Mouse (Mus musculus) right cerebral cortex, postnatal 4 days (tissue): ENCODE data around the gene Pde4b.

Experiments used
- DNase-seq: peaks from one replicate; pipeline ENCODE4 v3.0.0-alpha.2; 2022

Pde4b gene

DNA sequence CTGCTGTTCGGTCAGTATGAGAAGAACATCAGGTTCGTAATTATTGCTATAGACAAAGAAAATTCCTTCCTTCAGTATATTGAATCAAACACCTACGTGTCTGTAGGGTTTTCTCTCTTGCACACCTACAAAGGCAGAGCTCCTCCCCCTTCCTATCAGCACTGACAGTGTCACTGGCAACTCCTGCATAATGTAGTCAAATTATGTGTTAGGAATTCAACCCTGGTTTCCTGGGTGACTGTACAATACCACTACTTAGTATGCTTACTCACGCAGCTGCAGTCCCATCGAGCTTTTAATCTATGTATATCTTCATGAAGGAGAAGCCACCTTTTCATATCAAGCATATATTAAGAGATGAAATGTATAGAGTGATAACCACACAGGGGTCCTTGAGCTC, 99.5 kb downstream of the Pde4b start:
- no peak for DNase-seq

DNA sequence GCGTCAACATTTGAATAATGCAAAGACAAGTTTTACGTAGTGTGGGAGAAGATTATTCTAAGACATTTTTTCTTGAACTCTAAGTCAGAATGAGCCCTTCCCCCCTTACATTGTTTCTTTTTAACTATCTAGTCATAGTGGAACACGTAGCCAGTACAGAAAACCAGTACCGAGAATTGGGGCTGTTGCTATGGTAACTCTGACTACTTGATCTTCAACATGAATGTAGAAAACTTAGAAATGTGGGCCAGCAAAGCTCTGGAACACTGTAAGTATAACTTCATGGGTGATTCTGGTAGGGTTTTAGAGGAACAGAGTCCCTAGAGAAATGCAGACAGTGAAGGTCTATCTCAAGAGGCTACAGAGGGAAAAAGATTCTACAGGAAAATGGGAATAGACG, 110.4 kb downstream of the Pde4b start:
- no peak for DNase-seq

DNA sequence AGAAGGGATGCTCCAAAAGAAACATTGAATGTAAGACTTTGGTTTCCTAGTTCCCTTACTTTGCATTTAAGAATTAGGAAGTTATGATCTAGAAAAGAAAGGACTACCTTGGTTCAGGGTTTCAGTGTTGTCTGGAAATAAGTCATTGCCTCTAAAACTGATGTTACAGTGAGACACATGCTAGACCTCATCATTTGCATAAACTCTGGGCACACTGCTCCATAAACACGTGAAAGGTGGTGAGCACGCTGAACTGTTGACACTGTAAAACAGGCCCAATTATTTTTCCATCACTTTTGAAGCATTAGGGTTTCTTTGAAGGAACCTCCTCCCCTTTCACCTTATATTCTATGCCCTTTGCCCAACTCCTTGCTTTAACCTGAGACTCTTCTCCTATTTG, 122.4 kb downstream of the Pde4b start:
- DNase-seq = no peak

DNA sequence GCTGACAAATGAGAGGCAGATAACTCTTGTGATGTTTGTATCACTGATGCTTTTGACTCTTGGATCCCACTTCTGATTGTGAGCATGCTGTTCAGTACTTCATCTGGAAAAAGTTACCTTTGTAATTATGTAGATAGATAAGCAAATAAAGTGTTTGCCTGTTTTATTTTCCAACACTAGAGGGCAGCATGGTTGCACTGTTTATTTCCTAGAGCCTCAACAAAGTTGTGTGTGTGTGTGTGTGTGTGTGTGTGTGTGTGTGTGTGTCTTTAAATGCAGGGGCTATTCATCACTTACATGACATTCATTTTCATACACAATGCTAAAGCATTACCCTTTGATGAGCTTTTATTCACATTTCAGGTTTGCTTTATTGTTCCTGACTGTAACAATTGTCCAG, 139.4 kb downstream of the Pde4b start:
- no peak for DNase-seq

DNA sequence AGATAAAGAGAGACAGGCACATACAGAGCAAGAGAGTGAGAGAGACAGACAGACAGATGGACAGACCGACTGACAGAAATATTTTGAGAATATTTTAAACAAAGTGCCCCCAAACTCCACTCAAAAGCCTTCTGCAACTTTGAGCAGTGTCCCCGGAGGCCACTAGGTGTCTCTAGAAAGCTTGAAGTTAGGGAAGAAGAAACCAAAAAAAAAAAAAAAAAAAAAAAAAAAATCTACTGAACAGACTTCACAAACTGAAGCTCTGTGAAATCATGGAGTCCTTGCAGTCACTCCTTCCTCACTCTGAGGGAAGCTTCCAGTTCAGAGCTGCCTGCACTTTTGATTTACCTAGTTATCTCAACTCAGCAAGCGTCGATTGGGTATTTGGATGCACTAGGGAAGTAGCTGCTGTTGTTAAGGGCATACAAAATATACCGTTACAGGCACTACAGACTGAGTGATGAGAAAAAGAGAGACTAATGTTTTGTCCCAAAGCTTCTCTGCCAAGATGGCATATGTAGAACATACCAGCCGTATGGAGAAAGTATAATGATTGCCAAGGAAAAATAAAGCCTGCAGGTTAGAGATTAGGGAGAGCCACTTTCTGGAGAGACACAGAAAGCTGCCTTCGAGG, 141.7 kb downstream of the Pde4b start:
- DNase-seq = peak; percentile 67

DNA sequence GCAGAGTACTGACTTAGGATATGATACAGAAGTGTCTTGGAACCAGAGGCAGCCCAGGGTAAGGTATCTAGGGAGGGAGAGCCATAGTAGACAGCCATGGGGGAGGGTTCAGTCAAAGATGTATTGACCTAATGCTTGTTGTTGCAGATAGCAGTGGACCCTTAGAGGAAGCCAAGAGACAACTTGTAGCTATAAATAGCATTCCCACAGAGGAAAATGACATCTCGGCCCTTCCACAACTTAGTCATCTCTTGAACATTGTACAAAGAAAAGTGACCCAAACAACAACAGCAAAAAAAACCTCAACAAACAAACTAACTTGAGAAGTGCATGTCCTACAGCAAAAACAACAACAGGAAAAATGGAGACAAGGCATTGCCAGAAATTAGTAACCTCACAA, 143.6 kb downstream of the Pde4b start:
- DNase-seq = no peak

DNA sequence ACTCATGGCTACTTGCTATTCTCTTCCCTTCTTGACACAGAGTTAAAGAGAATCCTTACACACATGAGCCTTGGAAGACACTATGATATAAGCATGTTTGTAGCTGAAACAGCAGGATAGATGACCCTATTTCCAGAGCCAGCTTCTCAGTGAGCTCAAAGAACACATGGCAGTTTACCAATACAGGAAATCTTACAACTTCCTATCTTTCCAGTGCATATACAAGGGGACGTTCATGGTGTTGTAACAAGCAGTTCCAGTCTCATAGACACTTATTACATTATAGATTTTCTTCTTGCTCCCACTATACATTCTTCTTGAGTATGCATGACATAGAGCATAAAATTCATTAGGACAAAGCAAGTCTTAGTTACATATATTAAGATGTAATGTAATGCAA, 146.3 kb downstream of the Pde4b start:
- no peak for DNase-seq

DNA sequence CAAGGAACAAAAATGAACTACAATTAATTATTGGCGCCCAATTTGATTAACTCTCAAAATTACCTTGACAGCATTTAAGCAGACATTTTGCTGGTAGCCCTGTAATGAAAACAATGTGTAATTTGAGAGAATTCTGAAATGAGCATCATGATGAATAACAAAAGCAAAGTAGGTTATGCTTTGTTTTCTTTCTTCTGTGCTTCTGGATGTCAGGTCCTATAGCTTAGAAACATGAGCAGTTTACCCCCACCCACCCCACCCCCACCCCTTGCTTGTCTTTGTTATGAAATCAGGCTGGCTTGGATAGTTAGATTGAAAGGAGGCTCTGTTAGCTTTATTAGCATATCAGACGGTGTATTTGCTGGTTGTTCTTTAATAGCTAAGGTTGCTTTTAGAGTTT, 147.8 kb downstream of the Pde4b start:
- no peak for DNase-seq

DNA sequence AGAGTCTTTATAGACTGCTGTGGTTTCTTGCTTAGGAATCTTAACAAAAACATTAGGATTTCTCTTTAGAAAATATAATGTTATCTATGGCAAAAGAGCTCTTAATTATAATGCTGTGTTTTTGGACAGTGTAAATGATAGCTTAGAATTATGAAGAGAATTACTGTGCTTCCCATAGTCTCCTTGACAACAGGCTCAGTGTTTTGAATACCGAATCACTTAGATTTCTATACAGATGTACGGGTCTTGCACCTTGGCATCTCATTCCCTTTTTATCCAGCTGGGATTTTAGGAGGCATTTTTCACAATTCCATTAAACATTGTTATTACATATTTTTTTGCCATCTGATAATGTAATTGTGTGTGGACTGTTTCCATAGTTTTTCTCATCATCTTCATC, 151.8 kb downstream of the Pde4b start:
- DNase-seq = no peak

DNA sequence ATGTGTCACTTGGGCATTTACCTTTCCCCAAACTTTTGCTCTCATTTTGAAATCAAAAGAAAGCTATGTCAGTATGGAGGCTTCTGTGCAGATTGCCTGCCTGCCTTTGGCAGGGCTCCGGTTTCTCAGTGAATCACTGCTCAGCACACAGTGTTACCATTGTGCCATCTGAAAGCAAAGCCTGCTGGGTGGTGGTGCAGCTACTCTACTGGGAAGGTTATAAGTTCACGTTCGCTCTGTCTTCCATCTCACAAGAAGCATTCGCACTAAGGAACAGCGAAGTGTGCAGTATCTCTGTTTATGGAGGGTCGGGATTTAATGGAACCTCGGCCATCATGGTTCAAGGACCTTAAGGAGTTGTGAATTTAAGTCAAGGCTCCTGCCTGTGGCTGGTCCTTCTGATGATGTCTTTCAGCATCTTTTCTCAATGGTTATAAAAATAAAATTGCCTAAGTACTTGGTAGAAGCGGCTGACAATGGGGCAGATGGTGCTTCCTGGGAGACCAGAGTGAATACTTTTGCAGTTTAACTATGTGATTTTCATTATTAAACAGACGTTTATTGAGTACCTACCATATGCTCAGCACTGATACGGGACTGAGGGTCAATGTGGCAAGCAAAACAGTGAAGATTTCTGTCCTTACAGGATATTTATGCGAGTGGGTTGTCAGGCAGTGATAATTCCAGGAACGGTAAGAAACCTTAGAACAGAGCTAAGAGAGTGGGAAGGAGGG, 152.5 kb downstream of the Pde4b start:
- peak; percentile 40 for DNase-seq

DNA sequence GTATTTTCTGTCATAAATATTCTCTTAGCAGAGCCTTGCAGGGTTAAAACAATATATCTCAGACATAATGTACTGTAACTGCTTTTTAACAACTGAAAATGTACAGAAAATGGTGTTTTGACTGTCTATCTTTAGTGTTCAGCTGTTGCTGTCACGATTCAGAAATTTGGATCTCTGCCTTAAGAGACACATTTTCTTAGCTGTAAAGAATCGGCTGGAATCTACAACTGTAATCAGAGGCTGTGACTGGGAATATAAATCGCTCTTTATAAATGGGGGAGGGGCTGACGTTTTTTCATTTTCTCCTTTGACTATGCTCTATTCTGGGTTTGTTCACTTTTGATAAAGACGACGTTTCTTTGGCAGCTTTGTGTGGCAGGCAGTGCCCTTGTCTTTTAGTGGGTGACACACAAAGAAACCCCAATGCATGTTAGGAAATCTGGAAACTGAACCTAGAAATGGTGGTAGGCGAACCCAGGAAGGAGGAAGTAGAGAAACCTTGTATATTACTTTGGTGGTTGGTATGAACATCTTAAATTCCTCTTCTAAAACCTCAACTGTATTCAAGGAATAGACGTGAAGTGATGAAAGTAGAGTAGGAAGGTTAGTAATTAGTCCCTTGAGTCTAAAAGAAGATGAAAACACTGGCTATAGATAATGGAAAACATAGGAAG, 153.5 kb downstream of the Pde4b start:
- DNase-seq = no peak

DNA sequence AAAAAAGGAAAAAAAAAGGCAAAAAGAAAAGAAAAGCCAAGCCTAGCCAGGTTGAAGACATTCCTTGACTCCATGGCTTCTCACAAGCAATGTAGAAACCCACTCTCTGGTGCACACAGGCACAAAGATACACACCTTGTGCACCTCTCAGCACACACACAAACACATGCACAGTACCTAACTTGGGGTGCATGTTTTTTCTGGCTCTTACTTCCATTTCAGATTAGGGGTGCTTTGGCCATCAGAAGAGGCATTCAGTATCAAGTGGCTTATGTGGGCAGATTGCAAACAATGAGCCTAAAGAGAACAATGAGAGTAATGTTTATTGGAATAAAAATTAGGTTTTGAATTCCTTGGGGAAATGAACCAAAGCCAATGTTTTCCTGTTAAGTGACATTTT, 166.7 kb downstream of the Pde4b start:
- DNase-seq = no peak

DNA sequence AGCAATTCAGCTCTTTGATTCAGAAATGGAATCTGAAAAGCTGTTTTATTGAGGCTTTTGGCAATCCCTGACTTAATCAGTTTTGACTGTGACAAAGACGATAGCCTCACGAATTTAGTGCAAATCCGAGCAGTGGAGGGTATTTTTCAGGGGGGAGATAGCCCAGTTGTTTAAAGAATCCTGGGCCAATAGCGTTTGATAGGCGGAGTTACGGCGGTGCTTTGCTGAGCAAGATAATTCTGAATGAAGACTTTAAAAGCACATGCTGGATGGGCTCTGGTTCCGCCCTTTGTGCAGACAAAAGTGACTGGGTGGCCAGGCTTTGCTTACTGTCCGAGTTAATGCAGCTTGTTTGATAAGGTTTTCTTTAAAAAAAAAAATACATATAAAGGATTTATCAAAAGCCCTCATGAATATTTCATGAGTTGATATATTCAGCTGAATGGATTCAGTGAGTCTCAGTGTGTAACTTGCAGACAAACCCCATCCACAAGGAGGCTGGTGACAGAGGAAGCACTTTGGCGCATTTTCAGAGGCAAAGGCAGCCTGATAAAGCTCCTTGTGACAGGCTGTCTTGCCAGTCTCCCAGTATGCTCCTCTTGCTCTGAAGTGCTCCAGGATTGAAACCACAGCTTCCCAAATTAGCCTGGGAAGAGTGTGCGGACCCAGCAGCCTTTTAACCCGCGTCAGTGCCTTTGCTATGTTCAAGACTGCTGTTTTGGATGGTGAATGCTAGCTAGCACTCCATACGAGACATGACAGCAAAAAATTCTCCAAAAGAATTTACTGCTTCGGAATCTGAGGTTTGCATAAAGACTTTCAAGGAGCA, 167.3 kb downstream of the Pde4b start:
- peak; percentile 42 for DNase-seq

DNA sequence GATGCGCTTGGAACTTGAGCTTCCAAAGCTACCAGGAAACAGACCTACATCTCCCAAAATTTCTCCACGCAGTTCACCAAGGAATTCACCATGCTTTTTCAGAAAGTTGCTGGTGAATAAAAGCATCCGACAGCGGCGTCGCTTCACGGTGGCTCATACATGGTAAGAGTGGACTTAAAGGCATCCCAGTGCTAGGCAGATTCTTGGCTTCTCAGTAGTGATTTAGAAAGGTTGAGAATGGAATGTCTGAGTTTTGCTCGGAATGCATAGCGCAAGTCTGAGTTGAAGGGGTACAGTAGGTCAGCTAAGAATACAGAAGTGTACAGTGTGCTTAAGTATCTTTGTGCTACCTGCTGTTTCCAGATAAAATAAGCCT, 167.9 kb downstream of the Pde4b start:
- DNase-seq = peak; percentile 9

DNA sequence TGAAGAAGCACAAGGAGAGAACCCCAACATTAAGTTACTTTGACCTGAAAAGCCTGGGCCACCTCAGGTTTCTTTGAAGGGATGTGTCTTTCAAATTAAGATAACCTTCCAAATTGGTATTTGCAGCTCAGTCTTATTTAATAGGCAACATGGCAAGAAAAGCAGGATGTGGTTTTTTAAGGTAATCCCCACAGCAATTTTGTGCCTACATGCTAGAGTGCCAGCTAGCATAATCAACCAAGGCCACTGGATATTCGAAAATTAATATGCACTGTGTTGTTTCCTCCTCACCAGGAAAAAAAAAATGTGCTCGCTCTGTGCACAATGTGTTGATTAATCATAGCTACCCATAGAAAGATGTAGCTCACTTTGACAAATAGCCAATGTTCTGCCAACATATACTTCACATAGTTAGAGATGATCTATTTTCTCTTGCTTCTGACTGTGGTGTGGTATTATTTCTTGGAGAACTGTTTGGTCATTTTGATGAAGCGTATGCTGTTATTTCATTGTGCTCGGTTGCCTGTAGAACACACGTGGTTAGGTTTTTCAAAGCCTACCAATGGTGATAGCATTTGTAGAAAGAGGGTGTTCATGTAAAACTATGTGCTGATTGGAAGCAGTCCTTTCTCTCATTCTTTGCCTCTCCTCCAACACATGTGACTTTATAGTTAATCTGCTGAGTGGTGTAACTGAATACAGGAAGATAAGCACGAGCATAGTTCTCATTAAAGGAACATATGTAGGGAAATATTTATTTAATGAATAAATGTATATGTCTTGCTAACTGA, 169.0 kb downstream of the Pde4b start:
- no peak for DNase-seq

DNA sequence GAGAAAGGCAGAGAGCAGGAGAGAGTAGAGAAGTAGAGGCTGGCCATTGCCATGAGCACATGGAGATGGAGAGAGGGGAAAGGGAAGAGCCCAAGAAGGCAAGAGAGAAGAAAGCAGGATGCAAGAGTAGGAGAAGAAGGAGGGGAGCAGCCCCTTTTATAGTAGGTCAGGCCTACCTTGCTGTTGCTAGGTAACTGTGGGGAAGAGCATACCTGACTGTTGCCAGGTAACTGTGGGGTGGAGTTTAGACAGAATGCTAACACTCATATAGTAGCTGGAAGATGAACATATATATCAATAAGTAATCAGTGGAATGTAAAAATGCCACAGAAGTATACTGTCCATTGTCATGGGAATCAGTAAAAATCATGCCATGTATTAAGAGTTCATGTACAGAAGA, 172.9 kb downstream of the Pde4b start:
- DNase-seq = no peak

DNA sequence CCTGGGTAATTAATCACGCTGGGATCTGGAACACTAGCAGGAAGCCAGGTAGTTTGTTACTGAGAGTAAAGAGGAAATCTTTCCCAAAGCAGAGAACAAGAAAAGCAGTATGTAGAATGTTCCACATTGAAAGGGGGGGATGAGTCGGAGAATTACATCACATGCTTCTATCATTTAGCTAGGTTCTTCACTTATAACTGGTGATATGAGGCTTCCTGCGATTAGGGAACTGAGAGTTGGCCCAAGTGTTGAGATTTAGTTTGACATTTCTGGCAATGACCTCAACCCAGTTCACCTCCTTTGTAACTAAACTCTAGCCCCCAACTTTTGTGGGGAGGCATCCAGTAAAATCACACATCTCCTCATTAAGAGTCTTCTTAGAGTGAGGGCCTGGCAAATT, 185.0 kb downstream of the Pde4b start:
- DNase-seq = no peak

DNA sequence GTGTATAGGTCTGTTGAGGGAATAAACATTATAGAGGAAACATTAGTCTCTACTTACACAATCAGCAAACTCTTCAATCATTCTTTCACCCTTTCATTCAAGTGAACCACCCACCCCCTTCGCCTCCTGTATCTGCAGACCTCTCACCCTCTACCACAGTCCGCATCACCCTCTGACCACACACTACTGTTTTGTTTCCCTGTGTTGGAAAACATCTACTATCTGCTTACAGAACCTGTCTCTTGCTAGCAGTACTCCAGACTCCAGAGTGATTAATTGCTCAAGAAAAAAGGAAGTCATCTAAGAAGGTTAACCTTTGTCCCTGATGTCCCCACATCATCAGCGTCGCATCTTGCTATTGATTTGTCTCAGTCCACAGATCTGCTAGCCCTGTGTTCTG, 185.4 kb downstream of the Pde4b start:
- DNase-seq = no peak

DNA sequence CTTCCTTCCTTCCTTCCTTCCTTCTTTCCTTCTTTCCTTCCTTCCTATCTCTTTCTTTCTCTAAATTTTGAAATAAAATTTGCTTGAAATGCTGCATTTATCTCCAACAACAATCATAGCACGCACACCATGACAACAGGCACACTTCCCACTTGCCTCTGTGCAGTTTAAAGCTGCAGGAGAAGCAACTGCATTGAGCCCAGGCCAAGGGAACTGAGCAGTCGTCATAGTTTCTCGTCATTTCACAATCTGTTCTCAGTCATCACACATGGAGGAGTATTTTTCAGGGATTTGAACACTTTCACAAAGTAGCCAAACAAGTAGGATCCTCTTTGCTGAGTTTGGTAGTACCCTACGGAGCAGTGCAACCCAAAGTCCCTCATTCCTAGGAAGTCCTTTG, 188.4 kb downstream of the Pde4b start:
- DNase-seq = peak; percentile 21

DNA sequence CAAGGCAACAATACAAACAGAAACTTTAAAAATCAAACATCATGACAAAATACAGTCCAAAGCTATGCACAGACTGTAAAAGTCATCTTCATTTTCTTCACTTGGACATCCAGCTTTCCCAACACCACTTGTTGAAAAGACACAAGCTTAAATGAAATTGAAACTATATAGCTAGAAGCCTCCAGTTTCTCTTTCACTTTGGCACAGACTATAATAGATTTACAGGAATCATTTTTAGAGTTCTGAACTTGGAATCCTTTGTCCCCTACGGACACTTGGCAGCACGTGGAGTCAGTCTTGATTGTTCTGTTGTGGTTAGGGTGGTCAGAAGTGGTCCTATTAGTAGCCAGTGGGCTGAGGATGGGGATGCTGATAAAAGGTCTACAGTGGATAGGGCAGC, 191.6 kb downstream of the Pde4b start:
- no peak for DNase-seq

DNA sequence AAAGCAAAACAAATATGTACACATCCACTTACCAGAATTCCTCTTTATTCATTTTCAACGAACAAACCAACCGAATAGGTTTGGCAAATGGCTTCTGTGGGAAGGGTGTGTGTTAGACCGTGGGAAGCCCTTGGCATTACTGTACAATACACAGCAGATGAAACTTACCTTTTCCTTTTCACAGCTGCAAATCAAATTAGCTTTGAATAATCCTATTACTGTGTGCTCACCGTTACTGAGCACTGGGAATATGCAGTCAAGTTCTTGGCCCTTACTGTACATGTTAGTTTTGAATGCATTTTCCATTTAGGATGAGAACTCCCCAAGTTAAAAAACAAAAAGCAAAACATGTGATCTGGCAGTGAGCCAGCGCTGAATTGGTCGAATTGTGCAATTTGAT, 199.8 kb downstream of the Pde4b start:
- no peak for DNase-seq

DNA sequence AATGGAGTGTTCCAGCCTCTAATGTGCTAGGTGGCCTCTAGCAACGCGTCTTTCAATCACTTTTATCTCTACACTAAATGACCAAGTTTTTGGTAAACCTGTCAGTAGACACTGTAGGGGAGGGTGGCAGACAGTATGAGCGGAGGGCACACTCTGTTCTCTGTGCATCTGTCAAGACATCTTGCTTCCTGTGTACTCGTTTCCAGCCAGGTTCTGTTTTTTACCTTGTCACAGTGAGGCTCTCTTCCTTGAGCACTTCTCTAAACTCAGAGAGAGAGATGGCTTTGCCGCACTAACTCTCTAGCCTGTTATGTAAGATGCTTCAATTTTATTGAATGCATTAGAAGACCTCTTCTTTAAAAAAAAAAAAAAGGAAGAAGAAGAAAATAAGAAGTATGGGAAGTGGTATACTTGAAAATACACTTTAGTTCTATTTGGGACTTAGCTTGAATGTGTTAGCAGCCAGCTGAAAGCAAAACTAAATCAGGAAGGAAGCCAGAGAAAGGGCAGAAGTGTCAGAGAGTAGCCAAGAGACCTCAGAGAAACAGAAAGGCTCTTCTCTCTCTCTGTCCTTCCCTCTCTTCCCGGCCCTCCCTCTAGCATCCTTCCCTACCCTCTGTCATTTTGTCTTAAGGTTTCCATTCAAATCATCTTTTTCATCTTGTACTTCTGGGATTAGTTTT, 202.8 kb downstream of the Pde4b start:
- DNase-seq = no peak
